Mouse (Mus musculus): ENCODE measurements around the gene Tmem131l.

- TF ChIP-seq CTCF (conservative IDR thresholded peaks at IDR 0.05; ENCODE audit: insufficient read depth, insufficient read length, low read depth, low read length) (no peak), POLR2A (IDR thresholded peaks at IDR 0.05; ENCODE audit: low read depth, low read length) (no peak)
These were observed 8.8 kb upstream of the Tmem131l start for GRCm38 (mm10) chr3:84048729-84049175.
